Mouse (Mus musculus): ENCODE data around the gene Rap2c.

The Rap2c gene

GRCm38 (mm10) chrX:51017851-51018785 lies at the start of gene Rap2c:
Gene Rap2c (minus strand): TSS chrX:51018018.
- peak; percentile 29 for DNase-seq (ENCODE audit: low read depth, low spot score)

GRCm38 (mm10) chrX:51066539-51067286 lies 48.9 kb upstream of the Rap2c start:
- no peak for DNase-seq (ENCODE audit: low read depth, low spot score)

GRCm38 (mm10) chrX:51065773-51066172 lies 48.0 kb upstream of the Rap2c start:
- peak; percentile 4 for DNase-seq (ENCODE audit: low read depth, low spot score)

GRCm38 (mm10) chrX:51065158-51065664 lies 47.4 kb upstream of the Rap2c start:
- DNase-seq (ENCODE audit: low read depth, low spot score) = no peak

- no peak for DNase-seq (ENCODE audit: low read depth, low spot score)
Measured at GRCm38 (mm10) chrX:51060220-51060619, 42.4 kb upstream of the Rap2c start.

GRCm38 (mm10) chrX:51058741-51059140 lies 40.9 kb upstream of the Rap2c start:
- DNase-seq (ENCODE audit: low read depth, low spot score) = no peak

- DNase-seq (ENCODE audit: low read depth, low spot score) = no peak
Measured at GRCm38 (mm10) chrX:51058317-51058716, 40.5 kb upstream of the Rap2c start.

GRCm38 (mm10) chrX:51051680-51052461 lies 34.1 kb upstream of the Rap2c start:
- DNase-seq (ENCODE audit: low read depth, low spot score) = no peak

GRCm38 (mm10) chrX:51035678-51036209 lies 17.9 kb upstream of the Rap2c start:
- no peak for DNase-seq (ENCODE audit: low read depth, low spot score)

- no peak for DNase-seq (ENCODE audit: low read depth, low spot score)
Measured at GRCm38 (mm10) chrX:51019884-51020283, 2.1 kb upstream of the Rap2c start.

- peak; percentile 34 for DNase-seq (ENCODE audit: low read depth, low spot score)
Measured at GRCm38 (mm10) chrX:51018786-51019179, 965 bp upstream of the Rap2c start.

GRCm38 (mm10) chrX:51016926-51017325 lies 892 bp downstream of the Rap2c start:
- no peak for DNase-seq (ENCODE audit: low read depth, low spot score)

GRCm38 (mm10) chrX:51012280-51012679 lies 5.5 kb downstream of the Rap2c start:
- no peak for DNase-seq (ENCODE audit: low read depth, low spot score)

GRCm38 (mm10) chrX:51010323-51010722 lies 7.5 kb downstream of the Rap2c start:
- no peak for DNase-seq (ENCODE audit: low read depth, low spot score)

- DNase-seq (ENCODE audit: low read depth, low spot score) = no peak
Measured at GRCm38 (mm10) chrX:51000791-51001190, 17.0 kb downstream of the Rap2c start.

GRCm38 (mm10) chrX:50995310-50995709 lies 22.5 kb downstream of the Rap2c start:
- DNase-seq (ENCODE audit: low read depth, low spot score) = no peak

GRCm38 (mm10) chrX:50991324-50991723 lies 26.5 kb downstream of the Rap2c start:
- no peak for DNase-seq (ENCODE audit: low read depth, low spot score)

- no peak for DNase-seq (ENCODE audit: low read depth, low spot score)
Measured at GRCm38 (mm10) chrX:50989940-50990339, 27.9 kb downstream of the Rap2c start.

GRCm38 (mm10) chrX:50988581-50988980 lies 29.2 kb downstream of the Rap2c start:
- DNase-seq (ENCODE audit: low read depth, low spot score) = no peak

- DNase-seq (ENCODE audit: low read depth, low spot score) = peak; percentile 53
Measured at GRCm38 (mm10) chrX:50978428-50978827, 39.4 kb downstream of the Rap2c start.

GRCm38 (mm10) chrX:50972145-50972544 lies 45.7 kb downstream of the Rap2c start:
- no peak for DNase-seq (ENCODE audit: low read depth, low spot score)

All from telencephalon, adult 2 months (tissue).